Mouse (Mus musculus) bone marrow macrophage, adult 2 months (primary cell): Measurements from ENCODE around the gene Dcaf1.

ENCODE experiments used
- CTCF ChIP-seq: IDR thresholded peaks from 2 replicates; pipeline ENCODE4 v1.5.1; 2012; ENCODE audit warnings: low read depth, mild to moderate bottlenecking, low read length, moderate library complexity
- POLR2A ChIP-seq: IDR thresholded peaks from 2 replicates; pipeline ENCODE4 v1.6.1; 2012; ENCODE audit warnings: mild to moderate bottlenecking, low read depth, low read length, borderline replicate concordance

- TF ChIP-seq CTCF (no peak), POLR2A (no peak)
Observed at GRCm38 (mm10) chr9:106883085-106883484, 61.4 kb downstream of the Dcaf1 start.
